Mouse (Mus musculus) hindbrain, postnatal 0 days (tissue): ENCODE results near the gene Btg2. TPM values are rescaled to one million over a fixed set of nuclear protein-coding genes. Genes with fewer than 3 reads are reported as not detected.
A peak's percentile ranks its signal among the peaks of the same experiment; 100 is the strongest.

Experiments
- ATAC-seq: fragments of 200-750 bp; cut with Nextera tagmentation; 2 replicates; pipeline ENCODE4 v1.8.0; 2017; ENCODE audit warnings: mild to moderate bottlenecking, moderate TSS enrichment, moderate library complexity
- DNase-seq: peaks from one replicate; pipeline ENCODE4 v3.0.0-alpha.2; 2015; ENCODE audit warnings: low spot score
- H3K27ac ChIP-seq: fragments of 300-500 bp; sonication (generic); 2 replicates; pipeline ENCODE4 v1.5.1; 2014; ENCODE audit warnings: mild to moderate bottlenecking
- H3K27me3 ChIP-seq: fragments of 300-500 bp; sonication (generic); 2 replicates; pipeline ENCODE4 v1.6.1; 2014; ENCODE audit warnings: low read length, mixed read lengths; ENCODE audit not compliant: insufficient read depth
- H3K36me3 ChIP-seq: fragments of 300-500 bp; sonication (generic); 2 replicates; pipeline ENCODE4 v1.6.1; 2014; ENCODE audit warnings: low read length, mixed read lengths; ENCODE audit not compliant: insufficient read depth
- H3K4me1 ChIP-seq: fragments of 300-500 bp; sonication (generic); 2 replicates; pipeline ENCODE4 v1.6.1; 2014; ENCODE audit warnings: antibody characterized with exemption, low read length, mixed read lengths; ENCODE audit not compliant: insufficient read depth
- H3K4me2 ChIP-seq: fragments of 300-500 bp; sonication (generic); 2 replicates; pipeline ENCODE4 v1.6.1; 2014; ENCODE audit warnings: low read depth, mild to moderate bottlenecking, low read length, moderate library complexity, mixed read lengths
- H3K4me3 ChIP-seq: fragments of 300-500 bp; sonication (generic); 2 replicates; pipeline ENCODE4 v1.5.1; 2014; ENCODE audit warnings: low read length
- H3K9ac ChIP-seq: fragments of 300-500 bp; sonication (generic); replicated peaks from 2 replicates; pipeline ENCODE4 v1.6.1; 2014; ENCODE audit warnings: mild to moderate bottlenecking, low read length, moderate library complexity, mixed read lengths
- H3K9me3 ChIP-seq: fragments of 300-500 bp; sonication (generic); 2 replicates; pipeline ENCODE4 v1.6.1; 2016; ENCODE audit warnings: low read length, mixed read lengths
- CTCF ChIP-seq: IDR thresholded peaks from 2 replicates; pipeline ENCODE4 v1.5.1; 2016; ENCODE audit warnings: antibody characterized with exemption, control low read depth, low read depth
- WGBS: fragments of 180-500 bp; shearing (Covaris S2); extraction: QIAGEN DNeasy Blood & Tissue Kit; methylation state at CpG from one replicate; pipeline ENCODE4 v1.1.7; 2014; 5-methylcytosine and 5-hydroxymethylcytosine counted together
- polyA plus RNA-seq: library from polyadenylated mRNA; unstranded; fragments of >200 nt; fragmentation: Nextera tagmentation; extraction: Ambion mirVana; gene quantifications from 2 replicates; pipeline ENCODE4 v1.2.1, GENCODE M21; 2015
- total RNA-seq: library from RNA; depleted of rRNA; stranded (reverse); fragments of >200 nt; gene quantifications from 2 replicates; pipeline ENCODE4 v1.2.3, GENCODE M21; 2014

Gene Btg2
- total and polyA plus RNA-seq, 2 experiments from 2014 or later: 13.2 to 26.1 TPM

DNA sequence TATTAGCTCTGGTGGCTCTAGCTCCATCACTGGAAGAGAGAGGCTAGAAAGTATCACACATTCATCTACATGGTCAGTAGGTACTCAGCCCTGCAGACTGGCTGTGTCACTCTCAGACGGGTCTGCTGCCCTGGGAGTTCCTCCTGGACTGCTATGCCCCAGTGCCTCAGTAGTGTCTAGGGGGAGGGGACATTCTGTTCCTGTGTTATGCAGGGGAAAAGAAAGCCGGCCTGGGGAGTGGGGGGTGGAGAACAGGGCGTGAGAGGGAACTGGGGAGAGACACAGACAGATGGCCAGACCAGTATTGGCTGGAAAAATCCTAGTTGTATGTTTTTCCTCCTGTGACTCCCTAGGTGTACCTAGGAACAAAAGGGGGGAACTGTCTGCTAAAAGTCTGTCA lies 7.1 kb upstream of the Btg2 start:
- no peaks in the 10 kb centered on the region for H3K36me3 ChIP-seq
- no peaks in the 10 kb centered on the region for H3K27me3 ChIP-seq
- H3K9ac ChIP-seq: no peak overlapping the region
- TF ChIP-seq CTCF: no peak
- no peak overlapping the region for H3K4me3 ChIP-seq
- peaks cover 10% of the 10 kb centered on the region; the same call in 1 of the 2 replicates for H3K4me1 ChIP-seq
- ATAC-seq (no peak), DNase-seq (no peak)
- 38% methylated on average over 3 of the region's 3 CpGs for WGBS
- H3K4me2 ChIP-seq: no peak overlapping the region
- no peaks in the 10 kb centered on the region for H3K9me3 ChIP-seq
- peak overlapping the region; percentile 46; the same call in 1 of the 2 replicates for H3K27ac ChIP-seq

DNA sequence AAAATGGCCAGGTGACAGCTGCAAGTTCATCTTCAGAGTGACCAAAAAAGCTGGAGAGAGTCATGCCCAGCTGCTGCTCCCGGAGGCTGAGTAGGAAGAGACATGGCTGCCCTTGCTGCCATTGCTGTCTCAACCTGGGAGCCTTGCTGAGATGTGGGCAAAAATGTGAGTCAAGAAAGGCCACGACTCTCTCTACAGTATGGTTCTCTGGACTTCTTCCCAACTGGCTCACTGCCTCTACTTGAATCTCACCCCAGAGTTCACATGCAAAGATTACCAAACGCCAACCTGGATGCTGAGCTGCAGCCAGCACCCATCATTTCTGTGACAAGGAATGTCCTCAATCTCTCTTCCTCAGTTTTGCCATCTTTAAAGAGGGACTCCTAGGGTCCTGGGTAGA lies 5.2 kb upstream of the Btg2 start:
- H3K27me3 ChIP-seq: no peaks in the 10 kb centered on the region
- DNase-seq (no peak), ATAC-seq (no peak)
- no peak for TF ChIP-seq CTCF
- peaks cover 10% of the 10 kb centered on the region; the same call in 1 of the 2 replicates for H3K4me1 ChIP-seq
- H3K4me2 ChIP-seq: no peak overlapping the region
- no peak overlapping the region for H3K27ac ChIP-seq
- H3K9me3 ChIP-seq: no peaks in the 10 kb centered on the region
- H3K36me3 ChIP-seq: no peaks in the 10 kb centered on the region
- H3K9ac ChIP-seq: no peak overlapping the region
- WGBS: 51% methylated on average over 3 of the region's 3 CpGs
- H3K4me3 ChIP-seq: no peak overlapping the region

DNA sequence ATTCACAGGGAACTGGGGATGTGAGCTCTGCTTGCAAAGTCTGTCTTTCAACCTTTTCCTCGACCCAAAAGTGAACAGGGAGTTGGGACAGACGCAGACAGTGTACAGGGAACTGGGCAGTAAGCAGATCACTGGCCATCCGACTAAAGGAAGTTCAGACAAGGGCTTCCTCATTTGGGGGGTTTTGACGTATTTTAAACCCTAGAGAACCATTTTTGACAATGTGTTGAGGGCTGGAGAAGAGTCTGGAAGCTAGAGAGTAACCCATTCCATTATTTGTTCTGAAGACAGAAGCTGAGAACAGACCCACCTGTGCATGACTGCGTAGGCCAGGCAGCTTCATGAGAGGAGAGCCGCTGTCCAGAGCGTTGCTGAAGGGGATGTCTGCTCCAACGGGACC lies 4.8 kb upstream of the Btg2 start:
- Histone ChIP-seq H3K27me3 (no peaks in the 10 kb centered on the region), H3K4me1 (peaks cover 10% of the 10 kb centered on the region; the same call in 1 of the 2 replicates), H3K9me3 (no peaks in the 10 kb centered on the region), H3K36me3 (no peaks in the 10 kb centered on the region), H3K9ac (no peak overlapping the region), H3K4me3 (no peak overlapping the region), H3K4me2 (no peak overlapping the region), H3K27ac (no peak overlapping the region)
- DNase-seq: no peak
- TF ChIP-seq CTCF: no peak
- no peak for ATAC-seq
- 84% methylated on average over 8 of the region's 8 CpGs for WGBS

DNA sequence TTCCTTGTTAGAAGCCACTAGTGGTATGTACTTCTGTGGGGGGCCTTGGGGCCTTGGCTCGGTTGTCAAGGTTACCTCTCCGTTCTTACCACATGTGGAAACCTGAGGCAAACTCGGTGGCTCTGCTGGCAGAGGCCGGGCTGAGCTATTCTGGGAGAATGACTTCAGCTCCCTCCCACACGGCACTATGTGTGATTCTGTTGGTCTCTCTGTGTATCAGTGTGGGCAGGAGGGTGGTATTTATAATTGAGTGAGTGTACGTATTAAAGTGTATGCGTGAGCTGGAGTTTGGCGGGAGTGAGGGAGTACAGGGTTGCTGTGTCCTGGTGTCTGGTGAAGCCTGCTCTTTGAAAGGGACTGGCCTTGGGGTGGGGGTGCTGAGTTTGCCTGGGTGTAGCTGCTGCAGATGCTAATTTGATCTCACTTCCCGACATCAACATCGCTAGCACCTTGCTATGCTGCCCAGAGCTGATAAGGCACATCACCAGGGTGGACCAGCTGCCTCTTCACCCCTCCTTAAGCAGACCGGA lies 4.1 kb upstream of the Btg2 start:
- Histone ChIP-seq H3K27me3 (no peaks in the 10 kb centered on the region), H3K9me3 (no peaks in the 10 kb centered on the region), H3K4me2 (no peak overlapping the region), H3K9ac (no peak overlapping the region), H3K4me1 (peaks cover 10% of the 10 kb centered on the region; the same call in 1 of the 2 replicates), H3K4me3 (no peak overlapping the region), H3K36me3 (no peaks in the 10 kb centered on the region), H3K27ac (no peak overlapping the region)
- no peak for TF ChIP-seq CTCF
- ATAC-seq (no peak), DNase-seq (peak; percentile 39)
- WGBS: 55% methylated on average over 11 of the region's 11 CpGs

DNA sequence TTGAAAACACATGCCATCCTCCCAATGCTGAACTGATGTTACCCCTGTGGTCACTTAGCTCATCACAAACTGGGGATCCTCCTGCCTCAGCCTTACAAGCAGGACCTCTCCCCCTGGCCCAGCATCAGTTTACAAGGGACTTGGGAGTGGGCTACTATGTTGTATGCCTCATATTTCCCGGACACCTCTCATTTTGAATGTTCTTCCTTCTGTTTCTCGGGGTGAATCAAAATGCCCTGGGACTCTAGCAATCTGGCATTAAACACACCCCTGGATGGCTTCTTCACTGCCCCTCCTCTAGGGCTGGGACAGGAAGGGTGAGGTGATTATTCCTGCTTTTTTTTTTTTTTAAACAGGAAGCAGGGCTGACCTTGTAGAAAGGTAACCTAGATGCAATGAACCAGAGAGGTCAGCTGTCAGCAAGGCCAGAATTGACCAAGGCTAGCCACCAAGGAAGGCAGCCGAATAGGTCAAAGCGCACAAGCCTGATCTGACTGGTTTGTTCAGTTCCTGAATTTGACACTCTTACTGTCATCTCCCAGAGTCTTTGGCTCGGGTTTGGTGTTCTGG lies 2.0 kb upstream of the Btg2 start:
- Histone ChIP-seq H3K9ac (no peak overlapping the region), H3K4me1 (peaks cover 16% of the 10 kb centered on the region), H3K4me2 (no peak overlapping the region), H3K36me3 (no peaks in the 10 kb centered on the region), H3K27ac (no peak overlapping the region), H3K9me3 (no peaks in the 10 kb centered on the region), H3K27me3 (no peaks in the 10 kb centered on the region), H3K4me3 (no peak overlapping the region)
- WGBS: 92% methylated on average over 5 of the region's 5 CpGs
- no peak for DNase-seq
- no peak for TF ChIP-seq CTCF
- no peak for ATAC-seq

DNA sequence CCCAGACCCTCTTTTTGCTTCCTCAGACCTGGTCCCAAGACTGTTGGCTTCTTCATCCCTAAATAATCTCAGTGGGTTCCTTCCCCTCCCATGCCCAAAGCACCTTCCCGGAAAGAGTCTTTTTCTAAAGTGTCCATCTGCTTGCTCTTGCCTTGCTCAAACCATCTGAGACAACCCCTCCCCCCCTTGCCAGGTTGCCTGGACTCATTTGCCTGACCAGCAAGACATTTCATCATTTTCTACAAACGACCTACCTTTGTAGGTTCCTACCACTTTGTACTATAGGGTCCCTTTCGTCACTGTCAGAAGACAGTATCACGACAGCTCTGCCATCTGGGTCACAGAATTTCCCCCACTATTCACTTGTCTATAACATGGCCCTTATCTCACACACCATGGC lies 1.5 kb upstream of the Btg2 start:
- no peak overlapping the region for H3K4me2 ChIP-seq
- no peaks in the 10 kb centered on the region for H3K36me3 ChIP-seq
- no peak for DNase-seq
- no peak overlapping the region for H3K4me3 ChIP-seq
- 74% methylated on average over 4 of the region's 4 CpGs for WGBS
- TF ChIP-seq CTCF: no peak
- no peak for ATAC-seq
- H3K4me1 ChIP-seq: peaks cover 20% of the 10 kb centered on the region
- H3K27me3 ChIP-seq: no peaks in the 10 kb centered on the region
- no peak overlapping the region for H3K27ac ChIP-seq
- H3K9ac ChIP-seq: no peak overlapping the region
- no peaks in the 10 kb centered on the region for H3K9me3 ChIP-seq

DNA sequence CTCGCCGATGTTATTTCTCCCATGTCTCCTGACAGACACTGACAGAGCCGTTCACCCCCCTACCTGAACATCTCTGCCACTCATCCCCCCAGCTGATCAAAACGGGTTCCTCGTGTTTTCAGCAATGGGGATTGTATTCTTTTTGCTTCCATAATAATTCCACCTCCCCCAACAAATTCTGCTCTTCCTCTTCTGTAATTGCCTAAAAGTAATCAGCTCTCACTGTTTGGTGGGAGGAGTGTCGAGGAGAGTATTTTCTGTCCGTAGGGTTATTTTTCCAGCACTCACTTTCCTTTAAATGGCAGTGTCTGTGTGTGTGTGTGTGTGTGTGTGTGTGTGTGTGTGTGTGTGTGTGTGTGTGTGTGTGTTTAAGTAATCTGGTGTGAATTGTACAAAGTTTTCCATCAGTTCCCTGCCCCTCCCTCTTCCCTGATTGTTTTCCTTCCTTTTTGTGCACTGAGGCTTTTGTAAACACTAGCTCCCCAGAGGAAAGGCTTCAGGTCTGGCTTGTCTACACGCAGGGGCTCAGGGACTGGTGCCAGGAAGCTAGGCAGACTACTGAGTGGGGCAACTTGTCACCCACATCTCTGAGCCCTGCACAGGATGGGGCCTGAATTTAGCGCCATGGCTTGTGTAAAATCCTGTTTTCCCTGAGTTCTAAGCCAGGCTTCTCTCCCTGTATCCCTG lies 700 bp upstream of the Btg2 start:
- Histone ChIP-seq H3K9me3 (no peaks in the 10 kb centered on the region), H3K36me3 (0 out of 2 replicates have a peak, but pooled peaks cover 5% of the 10 kb centered on the region), H3K4me1 (peaks cover 26% of the 10 kb centered on the region), H3K27ac (peak overlapping the region; percentile 77), H3K4me2 (peak overlapping the region; percentile 80), H3K9ac (peak overlapping the region; percentile 89), H3K4me3 (peak overlapping the region; percentile 84), H3K27me3 (no peaks in the 10 kb centered on the region)
- WGBS: 3% methylated on average over 9 of the region's 9 CpGs
- ATAC-seq: no peak
- peak; percentile 54 for DNase-seq
- no peak for TF ChIP-seq CTCF
